Mouse (Mus musculus): Measurements from ENCODE around the gene Trim46. TPM values are rescaled to one million over a fixed set of nuclear protein-coding genes. Genes with fewer than 3 reads are reported as not detected.
A peak's percentile ranks its signal among the peaks of the same experiment; 100 is the strongest.

Gene Trim46
- polyA plus RNA-seq, 1 experiment, result not detected

GRCm38 (mm10) chr3:89199839-89200238 is 46.3 kb downstream of the Trim46 start:
- H3K27ac ChIP-seq (ENCODE audit: insufficient read depth, low read depth, low read length), result no peak overlapping the region
- H3K4me1 ChIP-seq (ENCODE audit: control insufficient read depth, insufficient read depth, low read length), result peaks cover 6% of the 10 kb centered on the region; the same call in 1 of the 2 replicates
- no peak overlapping the region for H3K4me3 ChIP-seq (ENCODE audit: insufficient read depth, low read depth, low read length)
- WGBS, result 75% methylated on average over 3 of the region's 3 CpGs
- TF ChIP-seq POLR2A (IDR thresholded peaks at IDR 0.05; ENCODE audit: insufficient read depth, low read depth, low read length) (no peak), CTCF (IDR thresholded peaks at IDR 0.05; ENCODE audit: insufficient read depth, low read depth, low read length) (no peak)

GRCm38 (mm10) chr3:89195979-89196877 is 49.9 kb downstream of the Trim46 start:
- WGBS, result 5% methylated on average over 33 of the region's 33 CpGs
- TF ChIP-seq POLR2A (IDR thresholded peaks at IDR 0.05; ENCODE audit: insufficient read depth, low read depth, low read length), result peak; percentile 48; the same call in 1 of the 2 replicates
- no peak for TF ChIP-seq CTCF (IDR thresholded peaks at IDR 0.05; ENCODE audit: insufficient read depth, low read depth, low read length)
- H3K4me1 ChIP-seq (ENCODE audit: control insufficient read depth, insufficient read depth, low read length), result peaks cover 6% of the 10 kb centered on the region; the same call in 1 of the 2 replicates
- H3K4me3 ChIP-seq (ENCODE audit: insufficient read depth, low read depth, low read length), result peak overlapping the region; percentile 43
- peak overlapping the region; percentile 77 for H3K27ac ChIP-seq (ENCODE audit: insufficient read depth, low read depth, low read length)

- peaks cover 6% of the 10 kb centered on the region for H3K4me1 ChIP-seq (ENCODE audit: control insufficient read depth, insufficient read depth, low read length)
- no peak overlapping the region for H3K27ac ChIP-seq (ENCODE audit: insufficient read depth, low read depth, low read length)
- WGBS, result 89% methylated on average over 2 of the region's 2 CpGs
- no peak overlapping the region for H3K4me3 ChIP-seq (ENCODE audit: insufficient read depth, low read depth, low read length)
- no peak for TF ChIP-seq CTCF (IDR thresholded peaks at IDR 0.05; ENCODE audit: insufficient read depth, low read depth, low read length)
- no peak for TF ChIP-seq POLR2A (IDR thresholded peaks at IDR 0.05; ENCODE audit: insufficient read depth, low read depth, low read length)
These were observed 52.3 kb downstream of the Trim46 start for GRCm38 (mm10) chr3:89193853-89194252.

- TF ChIP-seq POLR2A (IDR thresholded peaks at IDR 0.05; ENCODE audit: insufficient read depth, low read depth, low read length), result no peak
- TF ChIP-seq CTCF (IDR thresholded peaks at IDR 0.05; ENCODE audit: insufficient read depth, low read depth, low read length), result no peak
- Histone ChIP-seq H3K4me1 (ENCODE audit: control insufficient read depth, insufficient read depth, low read length) (peaks cover 11% of the 10 kb centered on the region), H3K4me3 (ENCODE audit: insufficient read depth, low read depth, low read length) (no peak overlapping the region), H3K27ac (ENCODE audit: insufficient read depth, low read depth, low read length) (no peak overlapping the region)
- 88% methylated on average over 1 of the region's 1 CpGs for WGBS
These were observed 52.8 kb downstream of the Trim46 start for GRCm38 (mm10) chr3:89193351-89193750.

- WGBS, result 89% methylated on average over 8 of the region's 8 CpGs
These were observed 55.7 kb downstream of the Trim46 start for GRCm38 (mm10) chr3:89190436-89190835.

GRCm38 (mm10) chr3:89188478-89188875 is 57.6 kb downstream of the Trim46 start:
- Histone ChIP-seq H3K27ac (ENCODE audit: insufficient read depth, low read depth, low read length) (peak overlapping the region; percentile 44; the same call in 1 of the 2 replicates), H3K4me3 (ENCODE audit: insufficient read depth, low read depth, low read length) (no peak overlapping the region; the same call in 1 of the 2 replicates), H3K4me1 (ENCODE audit: control insufficient read depth, insufficient read depth, low read length) (peaks cover 26% of the 10 kb centered on the region)
- no peak for TF ChIP-seq CTCF (IDR thresholded peaks at IDR 0.05; ENCODE audit: insufficient read depth, low read depth, low read length)
- no peak for TF ChIP-seq POLR2A (IDR thresholded peaks at IDR 0.05; ENCODE audit: insufficient read depth, low read depth, low read length)
- 52% methylated on average over 12 of the region's 12 CpGs for WGBS

More at GRCm38 (mm10) chr3:89190436-89190835, 55.7 kb downstream of the Trim46 start:
- H3K4me1 ChIP-seq (ENCODE audit: control insufficient read depth, insufficient read depth, low read length), result peaks cover 11% of the 10 kb centered on the region
- TF ChIP-seq POLR2A (IDR thresholded peaks at IDR 0.05; ENCODE audit: insufficient read depth, low read depth, low read length) (no peak), CTCF (IDR thresholded peaks at IDR 0.05; ENCODE audit: insufficient read depth, low read depth, low read length) (no peak)
- H3K27ac ChIP-seq (ENCODE audit: insufficient read depth, low read depth, low read length), result no peak overlapping the region
- no peak overlapping the region for H3K4me3 ChIP-seq (ENCODE audit: insufficient read depth, low read depth, low read length)

GRCm38 (mm10) chr3:89187690-89188477 is 58.2 kb downstream of the Trim46 start:
- Histone ChIP-seq H3K27ac (ENCODE audit: insufficient read depth, low read depth, low read length) (peak overlapping the region; percentile 44; the same call in 1 of the 2 replicates), H3K4me1 (ENCODE audit: control insufficient read depth, insufficient read depth, low read length) (peaks cover 26% of the 10 kb centered on the region), H3K4me3 (ENCODE audit: insufficient read depth, low read depth, low read length) (no peak overlapping the region; the same call in 1 of the 2 replicates)
- WGBS, result 70% methylated on average over 18 of the region's 18 CpGs
- TF ChIP-seq CTCF (IDR thresholded peaks at IDR 0.05; ENCODE audit: insufficient read depth, low read depth, low read length) (no peak), POLR2A (IDR thresholded peaks at IDR 0.05; ENCODE audit: insufficient read depth, low read depth, low read length) (no peak)

GRCm38 (mm10) chr3:89187197-89187596 is 58.9 kb downstream of the Trim46 start:
- 54% methylated on average over 23 of the region's 23 CpGs for WGBS
- H3K27ac ChIP-seq (ENCODE audit: insufficient read depth, low read depth, low read length), result no peak overlapping the region
- peaks cover 28% of the 10 kb centered on the region for H3K4me1 ChIP-seq (ENCODE audit: control insufficient read depth, insufficient read depth, low read length)
- TF ChIP-seq POLR2A (IDR thresholded peaks at IDR 0.05; ENCODE audit: insufficient read depth, low read depth, low read length) (no peak), CTCF (IDR thresholded peaks at IDR 0.05; ENCODE audit: insufficient read depth, low read depth, low read length) (no peak)
- H3K4me3 ChIP-seq (ENCODE audit: insufficient read depth, low read depth, low read length), result no peak overlapping the region

Other genes starting within 250 kb of the Trim46 start
- not detected in 2 replicates for gene Rusc1, start 153.0 kb downstream of the Trim46 start, polyA plus RNA-seq (2012; ENCODE audit: insufficient read depth, insufficient read length, low replicate concordance, missing spikeins)
- gene Gm43738, start 145.2 kb downstream of the Trim46 start, polyA plus RNA-seq (2012; ENCODE audit: insufficient read depth, insufficient read length, low replicate concordance, missing spikeins), result not detected in 2 replicates
- not detected in 2 replicates for gene Fdps, start 144.3 kb downstream of the Trim46 start, polyA plus RNA-seq (2012; ENCODE audit: insufficient read depth, insufficient read length, low replicate concordance, missing spikeins)
- not detected in 2 replicates for gene Pklr, start 110.2 kb downstream of the Trim46 start, polyA plus RNA-seq (2012; ENCODE audit: insufficient read depth, insufficient read length, low replicate concordance, missing spikeins)
- not detected in 2 replicates for gene Hcn3, start 86.1 kb downstream of the Trim46 start, polyA plus RNA-seq (2012; ENCODE audit: insufficient read depth, insufficient read length, low replicate concordance, missing spikeins)
- not detected in 2 replicates for gene Clk2, start 81.5 kb downstream of the Trim46 start, polyA plus RNA-seq (2012; ENCODE audit: insufficient read depth, insufficient read length, low replicate concordance, missing spikeins)
- not detected in 2 replicates for gene Scamp3, start 68.8 kb downstream of the Trim46 start, polyA plus RNA-seq (2012; ENCODE audit: insufficient read depth, insufficient read length, low replicate concordance, missing spikeins)
- not detected in 2 replicates for gene Fam189b, start 63.2 kb downstream of the Trim46 start, polyA plus RNA-seq (2012; ENCODE audit: insufficient read depth, insufficient read length, low replicate concordance, missing spikeins)
- not detected in 2 replicates for gene Gba, start 43.4 kb downstream of the Trim46 start, polyA plus RNA-seq (2012; ENCODE audit: insufficient read depth, insufficient read length, low replicate concordance, missing spikeins)
- gene Thbs3, start 31.1 kb downstream of the Trim46 start, polyA plus RNA-seq (2012; ENCODE audit: insufficient read depth, insufficient read length, low replicate concordance, missing spikeins), result not detected in 2 replicates
- not detected in 2 replicates for gene Mtx1, start 19.2 kb downstream of the Trim46 start, polyA plus RNA-seq (2012; ENCODE audit: insufficient read depth, insufficient read length, low replicate concordance, missing spikeins)
- not detected in 2 replicates for gene Muc1, start 17.3 kb downstream of the Trim46 start, polyA plus RNA-seq (2012; ENCODE audit: insufficient read depth, insufficient read length, low replicate concordance, missing spikeins)
- not detected in 2 replicates for gene Krtcap2, start 343 bp downstream of the Trim46 start, polyA plus RNA-seq (2012; ENCODE audit: insufficient read depth, insufficient read length, low replicate concordance, missing spikeins)
- gene Dpm3, start 13.0 kb upstream of the Trim46 start, polyA plus RNA-seq (2012; ENCODE audit: insufficient read depth, insufficient read length, low replicate concordance, missing spikeins), result not detected in 2 replicates
- not detected in 2 replicates for gene Slc50a1, start 24.3 kb upstream of the Trim46 start, polyA plus RNA-seq (2012; ENCODE audit: insufficient read depth, insufficient read length, low replicate concordance, missing spikeins)
- gene Efna1, start 34.8 kb upstream of the Trim46 start, polyA plus RNA-seq (2012; ENCODE audit: insufficient read depth, insufficient read length, low replicate concordance, missing spikeins), result not detected in 2 replicates
- gene Efna3, start 76.7 kb upstream of the Trim46 start, polyA plus RNA-seq (2012; ENCODE audit: insufficient read depth, insufficient read length, low replicate concordance, missing spikeins), result not detected in 2 replicates
- not detected in 2 replicates for gene Efna4, start 91.7 kb upstream of the Trim46 start, polyA plus RNA-seq (2012; ENCODE audit: insufficient read depth, insufficient read length, low replicate concordance, missing spikeins)
- gene Adam15, start 103.7 kb upstream of the Trim46 start, polyA plus RNA-seq (2012; ENCODE audit: insufficient read depth, insufficient read length, low replicate concordance, missing spikeins), result not detected in 2 replicates
- gene Dcst2, start 115.7 kb upstream of the Trim46 start, polyA plus RNA-seq (2012; ENCODE audit: insufficient read depth, insufficient read length, low replicate concordance, missing spikeins), result not detected in 2 replicates
- not detected in 2 replicates for gene Dcst1, start 118.9 kb upstream of the Trim46 start, polyA plus RNA-seq (2012; ENCODE audit: insufficient read depth, insufficient read length, low replicate concordance, missing spikeins)
- not detected in 2 replicates for gene Zbtb7b, start 148.5 kb upstream of the Trim46 start, polyA plus RNA-seq (2012; ENCODE audit: insufficient read depth, insufficient read length, low replicate concordance, missing spikeins)
- not detected in 2 replicates for gene Lenep, start 156.5 kb upstream of the Trim46 start, polyA plus RNA-seq (2012; ENCODE audit: insufficient read depth, insufficient read length, low replicate concordance, missing spikeins)
- not detected in 2 replicates for gene Flad1, start 165.6 kb upstream of the Trim46 start, polyA plus RNA-seq (2012; ENCODE audit: insufficient read depth, insufficient read length, low replicate concordance, missing spikeins)
- gene Cks1b, start 172.1 kb upstream of the Trim46 start, polyA plus RNA-seq (2012; ENCODE audit: insufficient read depth, insufficient read length, low replicate concordance, missing spikeins), result not detected in 2 replicates
- not detected in 2 replicates for gene Shc1, start 172.1 kb upstream of the Trim46 start, polyA plus RNA-seq (2012; ENCODE audit: insufficient read depth, insufficient read length, low replicate concordance, missing spikeins)
- not detected in 2 replicates for gene Pygo2, start 183.9 kb upstream of the Trim46 start, polyA plus RNA-seq (2012; ENCODE audit: insufficient read depth, insufficient read length, low replicate concordance, missing spikeins)
- not detected in 2 replicates for gene Pbxip1, start 190.4 kb upstream of the Trim46 start, polyA plus RNA-seq (2012; ENCODE audit: insufficient read depth, insufficient read length, low replicate concordance, missing spikeins)
- not detected in 2 replicates for gene Pmvk, start 208.2 kb upstream of the Trim46 start, polyA plus RNA-seq (2012; ENCODE audit: insufficient read depth, insufficient read length, low replicate concordance, missing spikeins)

All from olfactory bulb, adult 2 months (tissue).